Mouse (Mus musculus) naive thymus-derived CD4-positive, alpha-beta T cell, adult 5 months (primary cell): ENCODE measurements around the gene Stoml1. TPM values are rescaled to one million over a fixed set of nuclear protein-coding genes. Genes with fewer than 3 reads are reported as not detected.

Source experiments
- polyA plus RNA-seq: library from polyadenylated mRNA; unstranded; fragments of 100-300 nt; shearing (Covaris generic); gene quantifications from one replicate; pipeline ENCODE4 v1.2.1, GENCODE M21; 2017

Gene Stoml1
- 17.2 TPM for polyA plus RNA-seq

DNA sequence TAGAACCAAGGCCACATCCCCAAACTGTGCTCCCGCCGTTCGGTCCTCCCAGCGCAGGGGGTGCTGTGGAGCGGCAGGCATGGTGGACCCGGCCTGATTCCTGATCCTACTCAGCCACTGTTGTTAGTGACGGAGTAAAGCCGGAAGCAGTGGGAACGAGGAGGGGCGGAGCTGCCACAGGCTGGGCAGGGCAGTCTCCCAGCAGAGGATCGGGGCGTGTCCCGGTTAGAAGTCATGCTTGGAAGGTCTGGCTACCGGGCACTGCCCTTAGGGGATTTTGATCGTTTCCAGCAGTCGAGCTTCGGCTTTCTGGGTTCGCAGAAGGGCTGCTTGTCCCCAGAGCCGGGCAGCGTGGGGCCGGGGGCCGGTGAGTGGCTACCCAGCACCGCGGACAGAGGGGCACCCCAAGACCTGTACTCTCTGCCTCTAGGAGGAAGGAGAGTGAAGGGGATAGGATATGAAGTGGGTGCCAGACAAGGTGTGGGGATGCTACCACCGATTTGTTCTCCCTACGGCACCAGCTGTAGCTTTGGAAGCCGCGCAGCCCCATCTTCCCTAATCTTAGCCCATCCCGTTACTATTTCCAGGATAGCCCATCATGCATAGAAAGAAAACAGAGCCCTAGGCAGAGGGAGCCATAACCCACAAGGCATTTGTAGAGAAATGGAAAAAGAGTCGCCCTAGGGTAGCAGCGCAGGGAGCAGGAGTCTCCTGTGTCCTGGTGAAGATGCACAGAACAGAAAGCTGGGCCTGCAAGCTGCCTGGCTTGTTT, at the start of gene Stoml1:
Stoml1 (plus strand) TSS at position 132 of the 772 bp plus-strand sequence.

DNA sequence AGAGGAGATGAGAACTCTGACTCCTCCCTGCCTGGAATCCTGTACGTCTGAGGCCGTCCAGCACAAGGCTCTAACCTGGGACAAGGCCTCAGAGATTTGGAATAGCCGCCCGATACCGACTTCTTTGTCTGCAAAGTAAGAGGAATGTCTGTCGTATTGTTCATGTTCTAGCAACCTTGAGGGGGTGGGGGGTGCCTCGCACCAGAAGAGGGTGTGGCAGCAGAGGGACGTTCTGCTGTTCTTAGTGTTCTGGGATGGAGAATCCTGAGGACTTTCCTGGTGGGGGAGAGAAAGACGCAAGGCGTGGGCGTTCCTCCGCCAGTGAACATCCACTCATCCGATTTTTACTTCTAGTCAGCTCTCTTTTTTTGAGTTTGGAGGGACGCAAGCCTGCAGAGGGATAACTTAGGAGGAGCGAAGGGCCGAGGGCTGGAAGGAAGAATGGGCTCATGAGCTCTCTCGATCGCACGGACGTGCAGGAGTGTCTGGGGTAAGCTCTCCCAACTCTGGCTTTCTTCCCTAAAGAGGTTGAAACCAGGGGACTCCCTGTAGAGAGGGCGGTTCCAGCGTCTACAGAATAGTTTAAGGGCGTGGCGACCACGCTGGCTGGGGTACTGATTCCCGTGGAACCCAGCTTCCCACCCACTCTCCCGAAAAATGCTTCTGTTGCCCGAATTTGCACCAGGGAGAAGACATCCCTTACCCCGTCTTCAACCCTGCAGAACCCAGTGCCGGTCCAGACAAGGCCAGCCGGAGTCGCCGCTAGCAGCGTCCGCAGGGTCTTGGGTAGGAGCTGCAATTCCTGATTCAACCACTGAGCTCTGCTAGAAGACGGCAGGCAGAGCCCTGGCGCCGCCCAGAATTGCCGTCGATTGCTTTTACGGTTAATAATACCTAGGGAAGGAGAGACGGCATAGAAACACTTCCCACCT, 49.2 kb upstream of the Stoml1 start, which contains the start of the genes Islr and Islr2:
Islr (minus strand) TSS at position 791 of the 932 bp plus-strand sequence.
Islr2 (minus strand) TSS at position 804 of the 932 bp plus-strand sequence.

DNA sequence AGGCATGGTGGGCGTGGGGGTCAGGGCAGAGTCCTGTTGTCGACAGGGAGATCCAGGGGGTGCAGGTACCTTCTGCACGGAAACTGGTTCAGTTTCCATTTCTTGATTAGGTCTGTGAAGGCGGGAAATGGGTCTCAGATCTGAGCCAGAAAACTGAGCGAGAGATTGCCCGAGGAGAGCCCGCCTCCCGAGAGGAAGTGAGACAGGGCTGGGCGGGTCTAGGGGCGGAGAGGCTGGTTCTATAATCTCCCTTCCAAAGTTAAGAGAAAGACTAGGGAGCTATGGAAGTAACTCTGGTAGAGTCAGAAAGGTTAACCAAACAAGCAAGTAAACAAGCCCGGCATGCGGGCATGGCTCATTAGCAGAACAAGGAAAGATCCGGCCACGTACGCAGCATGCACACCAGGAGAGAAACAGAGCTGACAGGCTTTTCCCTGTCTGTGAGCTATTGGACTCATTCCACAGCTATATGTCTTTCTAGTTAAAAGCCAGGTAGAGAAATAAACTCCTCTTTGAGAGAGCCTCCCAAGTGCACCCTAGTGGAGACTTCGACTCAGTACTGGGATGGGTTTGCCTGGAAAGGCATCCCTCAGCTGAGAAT, 3.3 kb upstream of the Stoml1 start, which contains the start of gene Pml:
Pml (minus strand) TSS at position 195 of the 601 bp plus-strand sequence.

Other genes starting within 250 kb of the Stoml1 start
- not detected for gene Cyp11a1, start 246.8 kb upstream of the Stoml1 start, polyA plus RNA-seq
- 0.19 TPM for gene Stra6, start 189.4 kb upstream of the Stoml1 start, polyA plus RNA-seq
- gene Ccdc33, start 134.3 kb upstream of the Stoml1 start, polyA plus RNA-seq: not detected
- not detected for gene Islr, start 48.9 kb upstream of the Stoml1 start, polyA plus RNA-seq
- not detected for gene Islr2, start 48.8 kb upstream of the Stoml1 start, polyA plus RNA-seq
- 46.0 TPM for gene Pml, start 3.4 kb upstream of the Stoml1 start, polyA plus RNA-seq
- 0.10 TPM for gene Loxl1, start 60.0 kb downstream of the Stoml1 start, polyA plus RNA-seq
- not detected for gene Tbc1d21, start 117.3 kb downstream of the Stoml1 start, polyA plus RNA-seq
- gene Insyn1, start 235.4 kb downstream of the Stoml1 start, polyA plus RNA-seq: not detected